Mouse (Mus musculus) brain, embryonic 18.5 days (tissue): ENCODE measurements around the gene Abracl.
A peak's percentile ranks its signal among the peaks of the same experiment; 100 is the strongest.

Source experiments
- DNase-seq: peaks from one replicate; pipeline ENCODE4 v3.0.0-alpha.2; 2012; ENCODE audit warnings: low read depth, low spot score

The Abracl gene

GRCm38 (mm10) chr10:18022741-18023347 is at the start of gene Abracl:
Abracl (minus strand) TSS chr10:18023288.
- DNase-seq, result peak; percentile 18

GRCm38 (mm10) chr10:18072871-18073270 is 49.8 kb upstream of the Abracl start:
- no peak for DNase-seq

DNA sequence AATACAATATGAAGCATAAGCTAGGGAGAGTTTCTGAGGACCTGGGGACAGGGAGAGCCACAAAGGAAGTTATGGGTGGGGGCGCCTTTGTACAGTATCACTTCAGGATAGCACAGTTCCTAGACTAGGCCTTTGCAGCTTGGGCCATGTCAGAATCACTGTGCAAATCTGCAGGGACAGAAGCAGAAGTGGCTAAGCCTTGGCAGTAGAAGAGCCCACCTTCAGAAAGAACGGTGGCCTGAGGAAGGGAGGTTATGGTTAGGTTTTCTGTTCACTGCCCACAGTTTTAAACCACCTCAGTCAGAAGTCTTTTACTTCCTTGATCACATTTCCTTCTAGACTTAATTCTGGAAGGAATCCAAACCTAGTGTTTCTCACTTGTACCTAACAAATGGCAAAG is 47.5 kb upstream of the Abracl start:
- DNase-seq, result no peak

DNA sequence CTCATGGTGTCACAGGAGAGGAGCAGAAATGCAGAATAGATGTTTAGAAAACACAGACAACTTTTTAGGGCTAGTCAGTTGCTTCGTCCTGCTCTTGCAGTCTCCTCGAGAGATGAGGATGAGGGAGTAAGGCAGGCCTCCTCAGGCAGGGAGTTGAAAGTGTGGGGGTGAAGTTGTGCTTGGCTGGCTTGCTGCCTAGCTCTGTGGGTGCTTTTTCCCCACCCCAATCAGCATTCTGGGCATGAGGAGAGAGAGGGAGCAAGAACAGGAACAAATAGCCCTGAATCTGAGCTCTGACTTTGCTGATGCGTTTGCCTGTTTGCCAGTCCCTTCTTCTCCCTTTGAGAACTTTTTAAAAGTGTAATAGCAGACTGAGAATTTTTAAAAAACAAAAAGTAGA is 47.1 kb upstream of the Abracl start:
- DNase-seq, result peak; percentile 20

DNA sequence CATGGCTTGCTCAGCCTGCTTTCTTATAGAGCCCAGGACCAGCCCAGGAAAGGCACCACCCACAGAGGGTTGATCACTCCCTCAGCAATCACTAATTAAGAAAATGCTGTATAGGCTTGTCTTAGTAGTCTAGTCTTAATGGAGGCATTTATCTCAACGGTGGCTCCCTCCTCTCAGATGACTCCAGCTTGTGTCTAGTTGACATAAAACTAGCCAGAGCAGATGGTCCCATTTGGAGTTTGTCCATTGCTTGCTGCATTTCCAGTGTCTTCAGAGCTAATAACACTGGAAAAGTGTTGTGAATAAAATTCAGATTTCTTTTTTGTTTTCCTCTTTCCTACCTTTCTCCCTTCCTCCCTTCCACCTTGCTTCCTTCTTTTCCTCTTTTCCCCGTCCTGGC is 46.5 kb upstream of the Abracl start:
- DNase-seq, result no peak

- no peak for DNase-seq
Observed at GRCm38 (mm10) chr10:18068880-18069279, 45.8 kb upstream of the Abracl start.

DNA sequence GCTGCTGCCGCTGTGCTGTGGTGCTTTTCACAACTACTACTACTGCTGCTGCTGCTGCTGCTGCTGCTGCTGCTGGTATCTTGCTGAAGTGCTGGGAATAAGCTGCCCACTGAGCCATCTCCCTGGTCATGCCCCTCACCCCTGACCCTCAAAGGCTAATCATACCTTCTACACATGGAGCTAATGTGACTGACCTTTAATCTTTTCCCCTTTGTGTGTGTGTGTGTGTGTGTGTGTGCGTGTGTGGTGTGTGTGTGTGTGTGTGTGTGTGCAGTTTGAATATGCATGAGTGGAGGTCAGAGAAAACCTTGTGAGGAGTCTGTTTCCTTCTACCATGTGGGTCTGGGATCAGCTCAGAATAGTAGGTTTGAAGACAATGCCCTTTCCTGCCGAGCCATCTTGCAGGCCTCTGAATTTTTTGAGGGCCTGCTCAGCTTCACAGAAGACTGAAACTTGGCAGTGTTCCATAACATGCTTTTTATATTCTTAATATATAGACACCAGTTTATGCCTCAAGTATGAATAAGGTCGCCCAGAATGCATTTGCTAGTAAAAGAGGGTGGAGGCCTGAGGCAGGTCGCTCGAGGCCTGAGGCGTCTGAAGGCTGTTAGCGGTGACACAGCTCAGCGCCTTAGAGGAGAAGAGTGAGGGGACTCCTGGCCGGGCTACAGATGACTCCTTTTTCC is 44.8 kb upstream of the Abracl start:
- DNase-seq, result no peak

- no peak for DNase-seq
Observed at GRCm38 (mm10) chr10:18066031-18066439, 42.9 kb upstream of the Abracl start.

DNA sequence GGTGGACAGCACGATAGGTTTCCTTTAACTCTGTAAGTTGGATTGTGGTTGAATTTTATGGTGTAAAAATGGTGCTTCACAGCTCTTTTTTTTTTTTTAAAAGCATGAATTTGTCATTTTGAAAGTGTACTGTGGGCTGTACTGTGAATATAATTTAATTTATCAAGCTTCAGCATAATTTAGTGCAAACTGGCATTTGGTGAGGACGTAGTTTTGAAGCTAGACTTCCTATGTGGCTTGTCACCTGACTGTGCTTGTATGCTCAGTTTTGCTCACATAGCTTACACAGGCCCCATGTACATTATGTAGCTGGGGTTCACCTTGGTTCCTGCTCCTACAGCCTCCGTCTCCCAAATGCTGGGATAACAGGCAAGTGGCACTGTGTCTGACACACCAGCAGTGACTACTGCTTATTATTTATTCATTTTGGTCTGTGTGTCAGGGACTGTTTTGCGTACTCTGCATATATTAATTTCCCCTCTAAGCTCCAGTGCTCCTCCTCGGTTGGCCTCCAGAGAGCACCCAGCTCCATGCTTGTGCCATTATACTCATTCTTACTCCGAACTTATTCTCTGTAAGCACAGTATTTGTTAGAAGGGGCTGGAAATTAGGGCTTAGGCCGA is 41.6 kb upstream of the Abracl start:
- DNase-seq, result no peak

DNA sequence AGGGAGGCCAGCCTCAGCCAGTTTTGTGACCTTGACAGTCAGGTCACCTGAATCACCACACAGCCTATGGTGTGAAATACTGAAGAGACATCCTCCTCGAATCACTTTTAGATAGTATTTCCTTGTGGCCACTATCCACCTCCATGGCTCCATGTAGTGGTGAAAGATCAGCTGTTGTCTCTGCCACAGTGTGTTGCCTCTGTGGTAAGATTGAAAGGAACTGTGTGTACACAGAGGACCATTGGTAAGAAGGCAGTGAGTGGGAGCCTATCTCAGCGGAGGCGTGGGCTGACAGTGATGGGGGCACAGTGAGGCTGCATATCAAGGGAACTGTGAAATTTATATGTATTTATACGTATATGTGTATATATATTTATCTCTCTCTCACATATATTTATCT is 38.4 kb upstream of the Abracl start:
- no peak for DNase-seq

- DNase-seq, result no peak
Observed at GRCm38 (mm10) chr10:18060778-18061177, 37.7 kb upstream of the Abracl start.

DNA sequence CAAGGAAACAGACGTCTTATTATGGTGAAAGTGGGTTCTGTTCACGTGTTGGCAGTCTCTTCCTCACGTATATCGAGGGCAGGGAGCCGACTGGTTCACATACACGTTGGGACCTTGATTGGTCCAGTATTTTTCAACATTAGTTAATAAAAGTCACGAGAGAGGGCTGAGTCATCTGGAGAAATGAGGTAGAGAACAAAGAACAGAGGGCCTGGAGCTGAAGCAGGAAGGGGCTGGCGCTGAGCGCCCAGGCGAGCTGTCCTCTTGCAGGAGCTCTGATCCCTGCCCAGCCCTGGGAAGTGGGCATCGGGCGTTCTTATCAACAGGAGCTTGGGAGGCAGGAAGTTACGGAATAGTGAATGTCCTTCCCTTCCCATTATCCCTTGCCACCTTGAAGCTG is 36.7 kb upstream of the Abracl start:
- no peak for DNase-seq

DNA sequence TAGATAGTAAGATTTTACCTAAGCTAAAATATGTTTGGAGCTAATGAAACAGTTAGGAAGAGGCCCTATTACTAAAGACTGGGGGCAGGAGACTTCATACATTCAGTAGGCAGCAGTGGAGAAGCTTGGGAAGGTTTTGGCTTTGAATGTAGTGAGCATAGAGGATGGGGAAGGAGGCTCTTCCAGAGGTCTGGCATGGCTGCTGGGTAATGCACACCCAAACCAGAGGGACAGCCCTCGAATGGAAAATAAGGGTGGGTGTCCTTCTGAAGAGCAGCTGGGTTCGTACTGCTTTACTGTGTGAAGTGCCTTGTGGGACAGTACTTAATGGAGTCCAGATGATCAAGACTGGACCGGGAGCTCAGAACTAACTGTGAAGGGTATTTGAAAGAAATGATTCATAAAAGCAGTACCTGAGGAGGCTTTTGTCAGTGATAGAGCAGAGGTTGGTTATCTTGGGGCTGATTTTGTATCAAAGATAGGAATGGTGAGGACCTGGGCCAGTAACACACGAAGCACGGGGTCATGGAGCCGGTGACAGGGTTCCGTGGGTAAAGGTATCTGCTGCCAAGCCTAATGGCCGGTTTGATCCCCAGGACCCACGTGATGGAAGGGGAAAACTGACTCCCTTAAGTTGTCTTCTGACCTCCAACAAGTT is 35.7 kb upstream of the Abracl start:
- DNase-seq, result no peak

- DNase-seq, result peak; percentile 14
Observed at GRCm38 (mm10) chr10:18056391-18056745, 33.3 kb upstream of the Abracl start.

DNA sequence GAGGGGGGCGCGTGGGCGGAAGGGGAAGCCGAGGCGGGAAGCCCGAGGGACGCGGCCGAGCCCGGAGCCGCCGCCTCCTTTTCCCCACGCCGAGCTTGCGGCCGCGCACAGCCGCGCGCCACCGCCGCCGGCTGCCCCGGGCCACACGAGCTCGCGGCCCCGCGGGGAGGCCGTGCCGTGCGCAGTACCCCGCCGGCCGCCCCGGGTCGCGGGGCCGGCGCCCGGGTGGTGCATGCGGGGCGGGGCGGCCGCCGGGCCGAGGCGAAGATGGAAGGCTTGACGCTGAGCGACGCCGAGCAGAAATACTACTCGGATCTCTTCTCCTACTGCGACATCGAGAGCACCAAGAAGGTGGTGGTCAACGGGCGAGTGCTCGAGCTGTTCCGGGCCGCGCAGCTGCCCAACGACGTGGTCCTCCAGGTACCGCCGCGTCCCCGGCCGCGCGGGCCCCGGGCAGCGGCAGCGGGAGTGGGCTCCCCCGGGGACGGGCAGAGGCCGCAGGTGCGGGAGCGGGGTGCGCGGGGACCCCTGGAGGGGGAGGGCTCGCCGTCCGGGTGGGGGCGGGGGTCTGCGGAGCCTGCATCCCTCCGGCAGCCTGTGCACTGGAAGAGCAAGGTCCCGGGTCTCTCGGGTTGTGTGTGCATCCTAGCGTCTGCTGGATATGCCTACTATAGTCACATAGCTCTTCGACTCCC is 32.8 kb upstream of the Abracl start, which contains the start of gene Reps1:
TSS of gene Reps1 (plus strand) at position 166 of the 695 bp plus-strand sequence.
- DNase-seq, result no peak

DNA sequence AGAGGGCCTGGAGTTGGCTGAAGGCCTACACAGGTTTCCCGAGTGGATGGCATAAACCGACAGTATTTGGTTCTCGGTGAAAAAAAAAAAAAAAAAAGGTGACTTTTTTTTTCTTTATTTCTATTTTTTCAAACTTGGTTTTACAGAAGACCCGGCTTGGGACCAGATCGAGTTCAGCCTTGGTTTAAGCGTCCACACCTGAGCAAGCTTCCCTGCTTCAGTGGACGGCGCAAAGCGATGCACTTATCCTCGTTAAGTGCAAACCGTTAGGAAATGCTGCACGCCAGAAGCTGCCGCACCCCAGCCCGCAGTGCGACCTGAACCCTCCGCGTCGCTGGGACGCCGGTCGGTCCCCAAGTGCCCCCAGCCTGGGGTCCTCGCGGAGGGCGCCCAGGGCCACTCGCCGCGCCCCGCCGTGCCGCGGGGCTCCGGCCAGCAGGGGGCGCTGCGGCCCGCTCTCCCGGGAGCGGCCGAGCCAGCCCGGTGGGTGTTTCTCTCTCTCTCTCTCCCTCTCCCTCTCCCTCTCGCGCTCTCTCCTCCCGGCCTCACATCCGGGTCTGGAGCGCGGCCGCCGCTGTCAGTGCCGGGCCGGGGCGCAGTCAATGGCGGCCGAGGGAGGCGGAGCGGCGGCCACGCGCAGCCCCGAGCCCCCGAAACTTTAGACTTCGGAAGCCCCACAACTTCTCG is 32.1 kb upstream of the Abracl start:
- DNase-seq, result peak; percentile 72

DNA sequence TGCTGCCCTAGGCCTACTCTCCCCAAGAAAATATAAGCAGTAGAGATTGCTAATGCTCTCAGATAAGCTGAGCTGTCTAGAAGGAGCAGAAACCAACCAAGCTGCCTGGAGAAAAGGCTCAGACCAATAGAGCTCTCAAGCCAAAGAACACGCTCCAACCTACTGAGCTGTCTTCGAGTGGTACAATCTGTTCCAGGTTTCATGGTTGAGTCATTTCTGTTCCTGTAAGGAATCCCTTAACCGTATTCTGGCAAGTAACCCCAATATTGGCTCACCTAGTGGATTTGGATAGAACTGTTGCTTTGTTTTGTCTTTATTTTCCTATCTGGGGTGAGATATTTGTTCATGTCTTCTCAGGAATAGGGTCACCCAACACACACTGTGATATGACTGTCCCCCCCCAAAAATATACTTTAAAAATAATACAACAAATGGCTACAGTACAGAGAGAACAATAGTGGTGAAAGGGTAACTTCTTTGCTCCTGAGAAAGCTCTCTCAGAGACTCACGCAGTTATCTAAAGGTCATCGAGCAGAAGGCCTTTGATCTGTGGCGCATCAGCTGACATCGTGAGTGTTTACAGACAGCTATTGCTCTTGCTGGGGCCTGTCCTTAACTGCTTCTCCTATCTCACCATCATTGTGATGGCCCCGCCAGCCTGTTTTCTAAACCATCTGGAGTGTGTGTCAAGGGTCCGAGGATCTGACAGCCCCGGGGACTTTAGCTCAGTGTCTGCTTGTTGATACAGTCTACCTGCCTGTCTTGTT is 24.5 kb upstream of the Abracl start:
- DNase-seq, result no peak

GRCm38 (mm10) chr10:18046380-18046779 is 23.3 kb upstream of the Abracl start:
- no peak for DNase-seq

DNA sequence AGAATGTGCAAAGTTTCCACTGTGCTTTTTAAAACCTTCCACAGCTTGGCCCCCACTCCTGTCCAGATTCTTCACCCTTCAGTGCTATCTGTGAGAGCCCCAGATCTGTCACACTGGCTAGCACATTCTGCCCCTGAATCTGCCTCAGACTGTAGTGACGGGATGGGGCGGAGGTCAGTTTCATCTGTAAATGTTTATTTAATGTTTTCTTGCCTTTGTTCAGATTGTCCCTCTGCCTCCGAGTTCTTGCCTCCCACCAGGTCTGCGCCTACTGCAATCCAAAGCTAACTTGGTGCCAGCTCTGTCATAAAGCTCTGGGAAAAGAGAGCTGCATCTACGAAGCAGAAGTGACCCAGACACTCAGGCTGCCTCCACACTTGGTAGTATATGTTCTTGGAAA is 13.8 kb upstream of the Abracl start:
- no peak for DNase-seq

- no peak for DNase-seq
Observed at GRCm38 (mm10) chr10:18034408-18034807, 11.3 kb upstream of the Abracl start.

DNA sequence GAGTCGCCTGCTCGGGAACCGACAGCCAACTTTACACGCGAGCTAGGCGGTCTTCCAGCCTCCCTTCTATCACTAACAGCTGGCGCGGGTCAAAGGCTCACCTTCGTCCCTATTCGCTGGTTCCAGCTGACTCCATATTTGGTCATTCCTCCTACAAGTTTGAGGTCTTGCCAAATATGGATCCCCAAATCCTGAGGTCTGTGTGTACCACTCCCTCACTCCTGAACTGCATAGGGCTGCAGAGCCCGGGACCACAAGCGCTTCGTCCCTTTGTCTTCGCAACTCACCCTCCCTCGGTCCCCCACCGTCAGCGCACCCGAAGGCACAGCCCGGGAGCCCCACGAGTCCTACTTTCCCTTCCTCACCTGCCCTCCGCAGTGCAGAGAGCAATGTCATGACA is 776 bp downstream of the Abracl start:
- peak; percentile 30 for DNase-seq
